In the genomic region with DNA sequence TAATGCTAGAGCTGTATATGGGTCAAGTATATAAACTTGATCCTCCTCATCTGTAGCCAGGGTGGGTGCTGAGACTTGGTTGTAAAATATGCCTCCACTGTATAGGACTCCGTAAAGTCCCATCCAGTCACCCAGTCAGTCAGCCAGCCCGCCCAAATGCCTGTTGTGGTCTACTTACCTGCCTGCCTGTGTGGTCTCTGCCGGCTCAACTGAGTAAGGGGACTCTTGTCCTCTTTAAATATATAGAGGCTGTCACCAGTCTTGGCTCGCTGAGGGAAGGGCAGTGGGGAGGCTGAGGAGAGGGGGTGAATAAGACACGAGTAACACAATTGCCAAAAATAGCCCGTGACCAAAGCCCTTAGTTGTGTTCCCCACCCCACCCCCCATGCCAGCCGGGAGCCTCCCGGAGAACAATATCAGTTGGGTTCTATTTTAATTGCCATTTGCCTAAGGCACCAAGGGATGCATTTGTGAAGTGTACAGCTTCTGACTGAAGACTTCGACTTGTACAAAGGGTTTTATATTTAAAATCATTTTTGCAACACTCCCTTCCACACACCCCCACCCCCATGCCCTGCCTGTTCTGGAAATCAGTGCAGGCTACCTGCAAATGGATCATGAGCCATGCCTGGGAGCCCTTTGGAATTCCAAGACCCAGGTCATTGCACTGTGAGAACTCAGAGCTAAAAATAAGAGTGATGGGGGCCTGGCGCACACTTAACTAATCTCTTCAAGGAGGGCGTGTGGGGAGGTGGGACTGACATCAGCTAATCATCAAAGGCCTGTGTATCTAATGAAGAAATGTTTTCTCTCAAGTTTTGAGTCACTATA, we compare ENCODE assay signal across 17 mouse cellular contexts. TPM values are rescaled to one million over a fixed set of nuclear protein-coding genes. Genes with fewer than 3 reads are reported as not detected.
DNase-seq lines count a peak whose midpoint lies in the region; ATAC-seq and TF ChIP-seq lines count a peak whose summit lies in the region.
"Had no signal": no experiment of that assay in that cellular context is flagged by ENCODE, and none has a peak within 500 bp of the region (broad histone marks: within the 10 kb centered on the region; RNA-seq: fewer than 3 reads in every experiment).

Gene Csrp3, minus strand, starts transcription at position 214 of the 831 bp plus-strand sequence.

- TF ChIP-seq CTCF in lung, adult 2 months (IDR thresholded peaks at IDR 0.05; ENCODE audit: insufficient read depth, low read length), result no peak
- no peak for TF ChIP-seq CTCF in gastrocnemius, adult 2 months (IDR thresholded peaks at IDR 0.05)

- WGBS in lung, adult 2 months, result 61% methylated on average over 11 of the region's 11 CpGs
- 25% methylated on average over 11 of the region's 11 CpGs for WGBS in heart, embryonic 11.5 days (ENCODE audit: insufficient replicate concordance)
- WGBS in limb, embryonic 14.5 days, result 38% methylated on average over 11 of the region's 11 CpGs
- 43% methylated on average over 11 of the region's 11 CpGs for WGBS in midbrain, embryonic 15.5 days

- peak within 1 kb of the TSS; percentile 77 for H3K9ac ChIP-seq in heart, embryonic 11.5 days (ENCODE audit: low read depth, low read length)
- H3K9ac ChIP-seq in limb, embryonic 14.5 days (ENCODE audit: low read depth, low read length, severe bottlenecking), result no peak within 1 kb of the TSS
- no peak within 1 kb of the TSS for H3K9ac ChIP-seq in midbrain, embryonic 15.5 days
- H3K9ac ChIP-seq: liver, embryonic 15.5 days had no signal

- no peak within 1 kb of the TSS for H3K4me3 ChIP-seq in lung, adult 2 months (replicated peaks; ENCODE audit: extremely low read depth, low read depth, low read length)
- H3K4me3 ChIP-seq in gastrocnemius, adult 2 months, result peak within 1 kb of the TSS; percentile 53
- H3K4me3 ChIP-seq in heart, embryonic 11.5 days (ENCODE audit: low read depth, low read length), result peak within 1 kb of the TSS; percentile 48
- no peak within 1 kb of the TSS for H3K4me3 ChIP-seq in limb, embryonic 14.5 days (replicated peaks; ENCODE audit: low read length)
- H3K4me3 ChIP-seq in midbrain, embryonic 15.5 days, result no peak within 1 kb of the TSS
- H3K4me3 ChIP-seq: liver, embryonic 15.5 days had no signal

- H3K27ac ChIP-seq in gastrocnemius, adult 2 months, result peak within 1 kb of the TSS; percentile 72
- H3K27ac ChIP-seq in heart, embryonic 11.5 days (ENCODE audit: low read depth, low read length), result peak within 1 kb of the TSS; percentile 92
- H3K27ac ChIP-seq in limb, embryonic 14.5 days (replicated peaks; ENCODE audit: low read depth, low read length), result no peak within 1 kb of the TSS
- H3K27ac ChIP-seq in midbrain, embryonic 15.5 days, result no peak within 1 kb of the TSS
- H3K27ac ChIP-seq: liver, embryonic 15.5 days had no signal

- H3K9me3 ChIP-seq in heart, embryonic 11.5 days (replicated peaks; ENCODE audit: control insufficient read depth, low read length), result no peaks in the 10 kb centered on the region
- H3K9me3 ChIP-seq in limb, embryonic 14.5 days (ENCODE audit: control insufficient read depth, low read length), result no peaks in the 10 kb centered on the region
- H3K9me3 ChIP-seq in midbrain, embryonic 15.5 days, result no peaks in the 10 kb centered on the region
- H3K9me3 ChIP-seq: liver, embryonic 15.5 days had no signal

- no peak for DNase-seq in lung, adult 2 months
- no peak for DNase-seq in lung, postnatal 36 days
- no peak for DNase-seq in gastrocnemius, adult 2 months
- DNase-seq in limb, embryonic 14.5 days (ENCODE audit: low spot score), result no peak
- DNase-seq in left cerebral cortex, postnatal 14 days (ENCODE audit: low spot score in 2 of 2), result no peak
- DNase-seq in adrenal gland, postnatal 36 days, result no peak
- DNase-seq: adrenal gland, postnatal 10 days; cerebellum, adult 2 months; kidney, adult 11 months; layer of hippocampus, adult 9-11 months; spleen, adult 18-20 months; thymus, postnatal 25 days had no signal

- peak within 1 kb of the TSS; percentile 75 for H3K4me2 ChIP-seq in heart, embryonic 11.5 days
- no peak within 1 kb of the TSS for H3K4me2 ChIP-seq in limb, embryonic 14.5 days (replicated peaks; ENCODE audit: low read depth, low read length, severe bottlenecking)
- no peak within 1 kb of the TSS for H3K4me2 ChIP-seq in midbrain, embryonic 15.5 days
- H3K4me2 ChIP-seq: liver, embryonic 15.5 days had no signal

- intact Hi-C loops in gastrocnemius, adult 2 months (cut with DNase I), result no loop called here
- intact Hi-C loops in left cerebral cortex, postnatal 14 days (cut with DNase I), result no loop called here

- ATAC-seq in heart, embryonic 11.5 days (replicated peaks; ENCODE audit: insufficient number of reproducible peaks, low FRiP score, low TSS enrichment), result peak; percentile 75
- no peak for ATAC-seq in limb, embryonic 14.5 days (ENCODE audit: low FRiP score, low read depth)
- no peak for ATAC-seq in midbrain, embryonic 15.5 days (replicated peaks)
- ATAC-seq: Patski had no signal

- no peaks in the 10 kb centered on the region for H3K36me3 ChIP-seq in heart, embryonic 11.5 days (ENCODE audit: control insufficient read depth, insufficient read depth, low read length)
- H3K36me3 ChIP-seq in limb, embryonic 14.5 days (ENCODE audit: control insufficient read depth, insufficient read depth, low read length), result no peaks in the 10 kb centered on the region
- no peaks in the 10 kb centered on the region for H3K36me3 ChIP-seq in midbrain, embryonic 15.5 days (replicated peaks)
- H3K36me3 ChIP-seq: liver, embryonic 15.5 days had no signal

- no peaks in the 10 kb centered on the region for H3K4me1 ChIP-seq in lung, adult 2 months (ENCODE audit: control insufficient read depth, insufficient read depth, low read length)
- peaks cover 14% of the 10 kb centered on the region for H3K4me1 ChIP-seq in heart, embryonic 11.5 days (ENCODE audit: control insufficient read depth, insufficient read depth, low read length)
- peaks cover 7% of the 10 kb centered on the region; the same call in 1 of the 2 replicates for H3K4me1 ChIP-seq in limb, embryonic 14.5 days (ENCODE audit: control insufficient read depth, insufficient read depth, low read length)
- peaks cover 4% of the 10 kb centered on the region; the same call in 1 of the 2 replicates for H3K4me1 ChIP-seq in midbrain, embryonic 15.5 days

- H3K27me3 ChIP-seq in heart, embryonic 11.5 days (ENCODE audit: control insufficient read depth, insufficient read depth, low read length), result no peaks in the 10 kb centered on the region
- H3K27me3 ChIP-seq in limb, embryonic 14.5 days (ENCODE audit: control insufficient read depth, insufficient read depth, low read length), result no peaks in the 10 kb centered on the region
- H3K27me3 ChIP-seq in midbrain, embryonic 15.5 days (replicated peaks), result no peaks in the 10 kb centered on the region
- H3K27me3 ChIP-seq: liver, embryonic 15.5 days; Patski had no signal

- TF ChIP-seq POLR2A in lung, adult 2 months (IDR thresholded peaks at IDR 0.05; ENCODE audit: borderline replicate concordance, extremely low read depth, low read depth, low read length), result no peak
- no peak for TF ChIP-seq POLR2A in limb, embryonic 14.5 days (IDR thresholded peaks at IDR 0.05; ENCODE audit: borderline replicate concordance, extremely low read depth, insufficient read depth, insufficient read length)

RNA-seq across cellular contexts. Expression of gene Csrp3, which starts in this region (rescaled TPM):
- 8.8 and 38.0 TPM in 2 replicates for polyA plus RNA-seq in lung, adult 2 months (2012; rRNA removed)
- 100 to 1,000 TPM in 1 of 2 experiments, 10 to 100 TPM in 1; 77.1 to 238 TPM for total RNA-seq in gastrocnemius, adult 2 months (2021)
- 1,436 and 1,472 TPM in 2 replicates for polyA plus RNA-seq in heart, embryonic 11.5 days (2014; fragmentation: Nextera tagmentation; extraction: Ambion mirVana)
- 11.6 and 18.2 TPM in 2 replicates for polyA plus RNA-seq in limb, embryonic 14.5 days (2012; rRNA removed)
- 45.7 and 71.9 TPM in 2 replicates for polyA plus RNA-seq in limb, embryonic 14.5 days (2014; fragmentation: Nextera tagmentation; extraction: Ambion mirVana)
- total RNA-seq in left cerebral cortex, postnatal 14 days (2021), result not detected
- total RNA-seq in adrenal gland, postnatal 36 days (2021), result not detected
- polyA plus RNA-seq in midbrain, embryonic 15.5 days (2015; fragmentation: Nextera tagmentation; extraction: Ambion mirVana), result 0.53 and 1.6 TPM in 2 replicates
- total RNA-seq: midbrain, postnatal 0 days had no signal
- polyA plus RNA-seq: cerebellum, adult 2 months; Patski had no signal

Comparison
In these comparisons a context has a peak if more than half of its experiments do, and no peak if none do; other contexts are left out.
1. RNA of gene Csrp3 (total RNA-seq): 77.1 to 238 TPM in gastrocnemius, adult 2 months; not detected in left cerebral cortex, postnatal 14 days and not detected in adrenal gland, postnatal 36 days; every median in the first group is over 10 times any median in the second.
2. RNA of gene Csrp3 (polyA plus RNA-seq): 1,436 to 1,472 TPM in heart, embryonic 11.5 days; 11.6 to 71.9 TPM in limb, embryonic 14.5 days, 8.8 to 38.0 TPM in lung, adult 2 months and 0.53 to 1.6 TPM in midbrain, embryonic 15.5 days; every median in the first group is over 10 times any median in the second.
3. H3K4me3 ChIP-seq: peak in gastrocnemius, adult 2 months (single experiment) and heart, embryonic 11.5 days (single experiment); none in lung, adult 2 months (single experiment), limb, embryonic 14.5 days (single experiment) and midbrain, embryonic 15.5 days (single experiment).
4. H3K27ac ChIP-seq: peak in gastrocnemius, adult 2 months (single experiment) and heart, embryonic 11.5 days (single experiment); none in limb, embryonic 14.5 days (single experiment) and midbrain, embryonic 15.5 days (single experiment).